Mouse (Mus musculus): ENCODE data around the gene Apob. TPM values are rescaled to one million over a fixed set of nuclear protein-coding genes. Genes with fewer than 3 reads are reported as not detected.

Apob gene
- polyA plus RNA-seq (2015; fragmentation: Nextera tagmentation; extraction: Ambion mirVana): 0.07 and 0.95 TPM in 2 replicates

DNA sequence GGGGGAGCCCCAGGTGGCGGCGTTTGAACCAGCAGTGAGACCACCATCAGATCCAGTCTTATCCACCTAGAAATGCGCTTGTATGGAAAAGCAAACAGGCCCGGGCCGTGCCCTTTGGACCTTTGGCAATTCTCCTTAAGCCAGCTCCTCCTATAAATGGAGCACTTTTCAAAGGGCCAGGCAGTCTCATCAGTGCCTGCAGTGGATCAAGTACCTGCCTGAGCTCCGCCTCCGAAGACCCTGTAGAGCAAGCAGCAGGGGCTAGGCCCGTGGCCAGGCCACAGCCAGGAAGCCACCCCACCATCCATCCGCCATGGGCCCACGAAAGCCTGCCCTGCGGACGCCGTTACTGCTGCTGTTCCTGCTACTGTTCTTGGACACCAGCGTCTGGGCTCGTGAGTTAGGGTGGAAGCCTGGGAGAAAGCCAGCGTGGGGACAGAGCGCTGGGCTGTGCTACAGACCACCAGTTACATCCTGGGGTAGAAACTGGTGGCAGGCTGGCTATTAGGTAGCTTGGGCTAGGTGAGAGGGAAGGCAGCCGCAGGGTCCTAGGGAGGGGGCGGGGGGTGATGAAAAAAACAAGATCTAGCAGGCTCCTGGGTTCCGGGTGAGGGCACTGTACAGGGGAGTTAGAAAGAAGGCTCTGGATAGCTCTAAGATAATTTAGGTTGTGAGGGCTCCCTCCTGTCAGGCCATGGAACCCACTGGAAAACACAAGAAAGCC is at the start of gene Apob:
Gene Apob, plus strand, starts transcription at position 183 of the 724 bp plus-strand sequence.
- no peak within 1 kb of the TSS for H3K4me2 ChIP-seq (ENCODE audit: low read depth, low read length)
- no peaks in the 10 kb centered on the region for H3K4me1 ChIP-seq (ENCODE audit: control insufficient read depth, insufficient read depth, low read length)
- 81% methylated on average over 20 of the region's 20 CpGs for WGBS
- H3K4me3 ChIP-seq (ENCODE audit: low read length): no peak within 1 kb of the TSS
- H3K9me3 ChIP-seq (replicated peaks; ENCODE audit: control insufficient read depth, low read length): no peaks in the 10 kb centered on the region
- no peak within 1 kb of the TSS for H3K9ac ChIP-seq (ENCODE audit: low read length)
- no peak for ATAC-seq (replicated peaks; ENCODE audit: extremely low read depth, insufficient read depth, low FRiP score)
- no peaks in the 10 kb centered on the region for H3K36me3 ChIP-seq (ENCODE audit: control insufficient read depth, insufficient read depth)
- H3K27ac ChIP-seq (ENCODE audit: low read length): no peak within 1 kb of the TSS
- H3K27me3 ChIP-seq (ENCODE audit: control insufficient read depth, insufficient read depth, low read length): no peaks in the 10 kb centered on the region

DNA sequence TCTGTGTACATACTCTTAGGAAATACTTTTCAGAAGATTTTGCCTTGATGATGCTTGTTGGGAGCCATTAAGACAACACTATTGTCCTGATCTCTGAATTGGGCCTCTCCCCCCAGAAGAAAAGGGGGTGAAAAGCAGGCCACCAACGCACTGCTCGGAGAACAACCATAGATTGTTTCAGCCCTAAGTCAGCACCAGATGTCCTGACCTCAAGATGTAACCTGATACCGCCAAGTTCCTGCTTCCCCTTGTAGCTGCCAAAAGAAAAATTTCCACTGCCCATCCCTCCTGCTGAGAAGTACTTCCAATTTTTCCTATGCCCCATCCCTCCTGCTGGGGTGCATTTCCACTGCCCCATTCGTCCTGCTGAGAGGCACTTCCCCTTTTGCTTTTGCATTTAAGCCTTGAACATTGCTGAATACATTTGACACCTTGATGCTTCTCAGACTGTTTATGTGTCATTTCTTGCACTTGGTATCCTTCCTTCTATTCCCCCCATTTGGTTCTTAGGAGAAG is 45.0 kb upstream of the Apob start:
- no peak overlapping the region for H3K9ac ChIP-seq (ENCODE audit: low read length)
- H3K4me3 ChIP-seq (ENCODE audit: low read length): no peak overlapping the region
- H3K27me3 ChIP-seq (ENCODE audit: control insufficient read depth, insufficient read depth, low read length): no peaks in the 10 kb centered on the region
- no peak overlapping the region for H3K27ac ChIP-seq (ENCODE audit: low read length)
- no peak overlapping the region for H3K4me2 ChIP-seq (ENCODE audit: low read depth, low read length)
- no peaks in the 10 kb centered on the region for H3K4me1 ChIP-seq (ENCODE audit: control insufficient read depth, insufficient read depth, low read length)
- no peaks in the 10 kb centered on the region for H3K9me3 ChIP-seq (replicated peaks; ENCODE audit: control insufficient read depth, low read length)
- ATAC-seq (replicated peaks; ENCODE audit: extremely low read depth, insufficient read depth, low FRiP score): no peak
- 51% methylated on average over 4 of the region's 4 CpGs for WGBS
- no peaks in the 10 kb centered on the region for H3K36me3 ChIP-seq (ENCODE audit: control insufficient read depth, insufficient read depth)

DNA sequence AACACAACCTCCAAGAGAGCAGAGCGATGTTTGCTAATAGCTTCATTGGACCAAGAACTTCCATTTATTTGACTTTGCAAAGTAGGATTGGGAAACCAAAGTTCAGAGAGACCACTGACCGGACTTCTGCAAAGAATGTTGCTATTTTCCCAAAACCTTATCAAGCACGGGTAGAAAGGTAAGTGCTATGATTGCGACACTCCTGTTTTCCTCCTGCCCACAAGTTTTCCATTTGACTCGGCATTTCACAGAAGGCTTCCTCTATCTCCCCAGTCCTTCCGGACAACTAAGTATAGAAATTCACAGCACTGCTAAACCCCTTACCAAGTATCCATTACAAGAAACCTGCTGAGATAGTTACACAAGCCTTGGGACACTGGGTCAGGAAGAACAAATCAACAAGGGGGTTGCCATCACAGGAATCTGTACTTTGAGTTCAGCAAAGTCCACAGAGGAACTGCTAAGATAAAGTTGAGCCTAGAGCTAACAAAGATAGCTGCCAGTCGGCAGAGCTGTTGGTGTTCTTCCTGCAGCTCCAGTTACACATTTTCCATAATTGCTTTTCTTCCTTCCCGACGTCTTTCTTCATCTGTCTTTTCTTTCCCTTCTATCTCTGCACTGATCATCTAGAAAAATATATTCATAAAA is 27.2 kb upstream of the Apob start:
- no peak for ATAC-seq (replicated peaks; ENCODE audit: extremely low read depth, insufficient read depth, low FRiP score)

DNA sequence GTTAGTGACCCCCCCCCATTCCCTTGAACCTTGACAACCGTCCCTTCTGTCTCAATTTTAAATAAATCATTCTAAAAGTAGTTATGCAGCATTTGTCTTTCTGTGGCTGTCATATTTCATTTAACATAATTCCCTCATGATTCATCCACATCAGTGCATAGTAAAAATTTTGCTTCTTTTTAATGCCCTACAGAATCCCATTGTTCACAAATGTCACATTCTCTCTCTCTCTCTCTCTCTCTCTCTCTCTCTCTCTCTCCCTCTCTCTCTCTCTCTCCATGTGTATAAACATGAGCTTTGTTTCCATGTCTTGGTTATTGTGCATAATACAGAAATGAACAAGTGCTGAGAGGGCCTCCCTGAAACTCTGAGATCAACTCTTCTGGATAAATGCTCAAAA is 18.6 kb upstream of the Apob start:
- no peak overlapping the region for H3K9ac ChIP-seq (ENCODE audit: low read length)
- H3K9me3 ChIP-seq (replicated peaks; ENCODE audit: control insufficient read depth, low read length): no peaks in the 10 kb centered on the region
- no peak overlapping the region for H3K27ac ChIP-seq (ENCODE audit: low read length)
- H3K4me2 ChIP-seq (ENCODE audit: low read depth, low read length): no peak overlapping the region
- H3K4me1 ChIP-seq (ENCODE audit: control insufficient read depth, insufficient read depth, low read length): no peaks in the 10 kb centered on the region; the same call in 1 of the 2 replicates
- no peaks in the 10 kb centered on the region for H3K36me3 ChIP-seq (ENCODE audit: control insufficient read depth, insufficient read depth)
- no peaks in the 10 kb centered on the region for H3K27me3 ChIP-seq (ENCODE audit: control insufficient read depth, insufficient read depth, low read length)
- ATAC-seq (replicated peaks; ENCODE audit: extremely low read depth, insufficient read depth, low FRiP score): no peak
- WGBS: 69% methylated on average over 1 of the region's 1 CpGs
- no peak overlapping the region for H3K4me3 ChIP-seq (ENCODE audit: low read length)

More for the DNA sequence above, 27.2 kb upstream of the Apob start:
- Histone ChIP-seq H3K4me1 (ENCODE audit: control insufficient read depth, insufficient read depth, low read length) (no peaks in the 10 kb centered on the region), H3K27me3 (ENCODE audit: control insufficient read depth, insufficient read depth, low read length) (no peaks in the 10 kb centered on the region), H3K27ac (ENCODE audit: low read length) (no peak overlapping the region), H3K4me2 (ENCODE audit: low read depth, low read length) (no peak overlapping the region), H3K4me3 (ENCODE audit: low read length) (no peak overlapping the region), H3K9me3 (replicated peaks; ENCODE audit: control insufficient read depth, low read length) (no peaks in the 10 kb centered on the region), H3K36me3 (ENCODE audit: control insufficient read depth, insufficient read depth) (no peaks in the 10 kb centered on the region), H3K9ac (ENCODE audit: low read length) (no peak overlapping the region)
- 58% methylated on average over 9 of the region's 9 CpGs for WGBS

DNA sequence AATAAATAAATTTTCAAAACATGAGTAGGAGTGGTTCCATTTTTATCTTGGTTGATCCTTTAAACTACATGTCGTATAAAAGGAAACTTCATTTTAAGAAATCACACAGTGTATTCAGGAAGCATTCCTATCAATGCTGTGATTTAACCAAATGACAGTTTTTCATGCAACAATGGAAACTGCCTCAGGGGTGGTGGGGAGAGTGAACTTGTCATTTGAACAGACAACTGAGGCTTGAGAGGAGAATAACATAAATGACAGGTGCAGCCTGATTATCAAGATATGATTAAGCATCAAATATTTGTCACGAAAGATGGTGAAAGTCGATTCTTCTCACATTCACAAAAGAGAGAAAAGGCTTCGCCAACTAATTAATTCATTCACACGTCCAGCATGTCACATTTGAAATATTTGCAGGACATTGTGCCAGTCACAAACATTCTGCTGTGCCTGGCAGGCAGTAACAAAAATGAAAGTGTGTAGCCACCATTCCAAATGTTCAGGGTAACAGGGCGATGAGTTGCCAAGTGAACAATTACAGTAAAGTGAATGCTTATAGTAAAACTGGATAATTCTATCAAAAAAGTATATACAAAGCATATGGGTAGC is 18.0 kb upstream of the Apob start:
- Histone ChIP-seq H3K4me3 (ENCODE audit: low read length) (no peak overlapping the region), H3K36me3 (ENCODE audit: control insufficient read depth, insufficient read depth) (no peaks in the 10 kb centered on the region), H3K9me3 (replicated peaks; ENCODE audit: control insufficient read depth, low read length) (no peaks in the 10 kb centered on the region), H3K27ac (ENCODE audit: low read length) (no peak overlapping the region), H3K9ac (ENCODE audit: low read length) (no peak overlapping the region), H3K4me1 (ENCODE audit: control insufficient read depth, insufficient read depth, low read length) (no peaks in the 10 kb centered on the region; the same call in 1 of the 2 replicates), H3K27me3 (ENCODE audit: control insufficient read depth, insufficient read depth, low read length) (no peaks in the 10 kb centered on the region), H3K4me2 (ENCODE audit: low read depth, low read length) (no peak overlapping the region)
- ATAC-seq (replicated peaks; ENCODE audit: extremely low read depth, insufficient read depth, low FRiP score): no peak
- 83% methylated on average over 6 of the region's 6 CpGs for WGBS

DNA sequence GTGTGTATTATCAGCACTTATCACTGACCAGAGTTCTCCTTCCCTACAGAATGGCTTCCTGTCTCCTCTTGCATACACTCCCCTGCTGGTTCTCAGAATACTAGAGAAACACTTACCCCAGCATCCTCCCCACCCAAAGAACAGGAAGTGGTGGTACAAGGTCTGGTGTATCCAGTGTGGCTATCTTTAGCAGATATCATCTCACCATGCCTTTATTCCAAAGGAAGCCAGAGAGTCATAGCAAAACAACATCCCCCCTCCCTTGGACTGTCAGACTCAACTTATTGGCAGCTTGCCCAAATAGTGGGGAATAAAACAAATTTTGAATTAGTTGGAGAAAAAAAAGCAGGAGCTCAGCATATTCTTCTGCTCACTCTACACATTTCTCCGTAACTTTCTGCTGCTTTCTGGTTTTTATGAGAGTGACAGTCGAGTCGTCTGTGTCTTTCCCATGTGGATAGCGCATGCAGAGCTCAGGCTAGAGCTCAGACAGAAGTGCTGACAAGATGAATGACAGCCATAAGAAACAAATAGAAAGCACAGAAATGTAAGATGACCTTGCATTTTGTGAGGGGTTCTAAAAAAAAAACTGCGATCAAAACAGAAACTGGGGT is 15.0 kb upstream of the Apob start:
- no peak overlapping the region for H3K9ac ChIP-seq (ENCODE audit: low read length)
- peak; percentile 55; the same call in 1 of the 2 replicates for ATAC-seq (replicated peaks; ENCODE audit: extremely low read depth, insufficient read depth, low FRiP score)
- H3K36me3 ChIP-seq (ENCODE audit: control insufficient read depth, insufficient read depth): no peaks in the 10 kb centered on the region
- 35% methylated on average over 5 of the region's 5 CpGs for WGBS
- H3K27ac ChIP-seq (ENCODE audit: low read length): no peak overlapping the region
- H3K4me3 ChIP-seq (ENCODE audit: low read length): no peak overlapping the region
- no peaks in the 10 kb centered on the region for H3K27me3 ChIP-seq (ENCODE audit: control insufficient read depth, insufficient read depth, low read length)
- no peaks in the 10 kb centered on the region for H3K9me3 ChIP-seq (replicated peaks; ENCODE audit: control insufficient read depth, low read length)
- no peaks in the 10 kb centered on the region; the same call in 1 of the 2 replicates for H3K4me1 ChIP-seq (ENCODE audit: control insufficient read depth, insufficient read depth, low read length)
- H3K4me2 ChIP-seq (ENCODE audit: low read depth, low read length): no peak overlapping the region

DNA sequence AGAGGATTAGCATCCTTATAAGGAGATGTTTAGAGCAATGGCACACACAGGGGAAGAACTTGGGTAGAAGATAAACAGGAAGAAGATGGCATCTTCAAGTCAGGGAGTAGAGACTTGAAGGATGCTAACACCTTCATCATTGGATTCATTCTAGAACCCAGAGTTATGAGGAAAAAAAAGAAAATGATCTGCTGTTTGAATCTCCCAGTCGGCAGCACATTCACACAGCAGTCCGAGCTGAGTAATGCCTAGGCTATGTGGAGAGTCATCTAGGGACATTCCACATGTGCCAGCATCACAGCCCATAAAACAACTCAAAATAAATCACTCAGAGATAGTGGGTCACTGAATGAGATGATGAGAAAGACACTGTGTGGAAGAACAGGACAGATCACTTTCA is 10.2 kb upstream of the Apob start:
- Histone ChIP-seq H3K4me1 (ENCODE audit: control insufficient read depth, insufficient read depth, low read length) (no peaks in the 10 kb centered on the region), H3K9me3 (replicated peaks; ENCODE audit: control insufficient read depth, low read length) (no peaks in the 10 kb centered on the region), H3K27me3 (ENCODE audit: control insufficient read depth, insufficient read depth, low read length) (no peaks in the 10 kb centered on the region), H3K4me2 (ENCODE audit: low read depth, low read length) (no peak overlapping the region), H3K27ac (ENCODE audit: low read length) (no peak overlapping the region), H3K4me3 (ENCODE audit: low read length) (no peak overlapping the region), H3K36me3 (ENCODE audit: control insufficient read depth, insufficient read depth) (no peaks in the 10 kb centered on the region), H3K9ac (ENCODE audit: low read length) (no peak overlapping the region)
- 63% methylated on average over 2 of the region's 2 CpGs for WGBS
- no peak for ATAC-seq (replicated peaks; ENCODE audit: extremely low read depth, insufficient read depth, low FRiP score)

DNA sequence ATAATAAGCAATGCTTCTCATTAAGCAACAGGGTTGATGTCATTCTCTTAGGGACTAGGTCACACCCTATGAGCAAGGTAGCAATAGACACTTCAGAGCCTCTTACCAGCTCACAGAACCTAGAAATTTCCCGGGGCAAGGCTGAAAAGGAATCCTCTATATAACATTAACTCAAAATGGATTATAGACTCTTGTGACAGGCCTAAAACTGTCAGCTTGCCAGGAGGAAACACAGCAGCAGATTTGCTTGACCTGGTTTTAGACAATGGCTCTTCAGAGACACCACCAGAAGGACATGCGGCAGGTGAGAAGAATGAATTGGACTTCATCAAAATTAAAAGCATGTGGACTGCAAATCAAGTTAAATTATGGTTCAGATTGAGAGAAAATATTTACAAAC is 7.1 kb upstream of the Apob start:
- no peaks in the 10 kb centered on the region for H3K27me3 ChIP-seq (ENCODE audit: control insufficient read depth, insufficient read depth, low read length)
- H3K9me3 ChIP-seq (replicated peaks; ENCODE audit: control insufficient read depth, low read length): no peaks in the 10 kb centered on the region
- H3K9ac ChIP-seq (ENCODE audit: low read length): no peak overlapping the region
- whole genome bisulfite sequencing: 79% methylated on average over 2 of the region's 2 CpGs
- no peak for ATAC-seq (replicated peaks; ENCODE audit: extremely low read depth, insufficient read depth, low FRiP score)
- no peak overlapping the region for H3K4me2 ChIP-seq (ENCODE audit: low read depth, low read length)
- no peaks in the 10 kb centered on the region for H3K4me1 ChIP-seq (ENCODE audit: control insufficient read depth, insufficient read depth, low read length)
- no peak overlapping the region for H3K4me3 ChIP-seq (ENCODE audit: low read length)
- no peak overlapping the region for H3K27ac ChIP-seq (ENCODE audit: low read length)
- no peaks in the 10 kb centered on the region for H3K36me3 ChIP-seq (ENCODE audit: control insufficient read depth, insufficient read depth)
